Mouse (Mus musculus): Measurements from ENCODE around the gene Pglyrp2. TPM values are rescaled to one million over a fixed set of nuclear protein-coding genes. Genes with fewer than 3 reads are reported as not detected.

The Pglyrp2 gene
- polyA plus RNA-seq, 1 experiment from 2014 or later: not detected

Small RNAs within 50 kb of the gene (microRNA-seq; reads per million reads assigned to microRNA genes)
- not detected for gene Gm22201

Other genes starting within 250 kb of the Pglyrp2 start
- gene Ephx3, start 234.6 kb downstream of the Pglyrp2 start, polyA plus RNA-seq (2014; fragmentation: Nextera tagmentation; extraction: Ambion mirVana): 0.34 TPM in 1 of 2 replicates, not detected in the other
- gene Brd4, start 139.4 kb downstream of the Pglyrp2 start, polyA plus RNA-seq (2014; fragmentation: Nextera tagmentation; extraction: Ambion mirVana): 72.5 and 101 TPM in 2 replicates
- 51.6 and 56.0 TPM in 2 replicates for gene Akap8, start 102.9 kb downstream of the Pglyrp2 start, polyA plus RNA-seq (2014; fragmentation: Nextera tagmentation; extraction: Ambion mirVana)
- 115 and 122 TPM in 2 replicates for gene Akap8l, start 73.6 kb downstream of the Pglyrp2 start, polyA plus RNA-seq (2014; fragmentation: Nextera tagmentation; extraction: Ambion mirVana)
- gene Wiz, start 34.7 kb downstream of the Pglyrp2 start, polyA plus RNA-seq (2014; fragmentation: Nextera tagmentation; extraction: Ambion mirVana): 40.8 and 59.2 TPM in 2 replicates
- gene Rasal3, start 20.6 kb downstream of the Pglyrp2 start, polyA plus RNA-seq (2014; fragmentation: Nextera tagmentation; extraction: Ambion mirVana): 0.39 and 0.50 TPM in 2 replicates
- 0.67 and 0.82 TPM in 2 replicates for gene Cyp4f39, start 28.6 kb upstream of the Pglyrp2 start, polyA plus RNA-seq (2014; fragmentation: Nextera tagmentation; extraction: Ambion mirVana)
- 10.4 and 10.8 TPM in 2 replicates for gene Cyp4f17, start 81.9 kb upstream of the Pglyrp2 start, polyA plus RNA-seq (2014; fragmentation: Nextera tagmentation; extraction: Ambion mirVana)
- 12.7 and 14.4 TPM in 2 replicates for gene Cyp4f16, start 112.4 kb upstream of the Pglyrp2 start, polyA plus RNA-seq (2014; fragmentation: Nextera tagmentation; extraction: Ambion mirVana)
- gene Cyp4f37, start 197.1 kb upstream of the Pglyrp2 start, polyA plus RNA-seq (2014; fragmentation: Nextera tagmentation; extraction: Ambion mirVana): 0.47 and 1.0 TPM in 2 replicates
- not detected in 2 replicates for gene Cyp4f40, start 234.7 kb upstream of the Pglyrp2 start, polyA plus RNA-seq (2014; fragmentation: Nextera tagmentation; extraction: Ambion mirVana)

All from midbrain, embryonic 14.5 days (tissue).